Comparison of ENCODE assay signal across 8 mouse cellular contexts in genomic region chr16:97850667-97851060, GRCm38 (mm10). TPM values are rescaled to one million over a fixed set of nuclear protein-coding genes. Genes with fewer than 3 reads are reported as not detected.
DNase-seq lines count a peak whose midpoint lies in the region; ATAC-seq and TF ChIP-seq lines count a peak whose summit lies in the region.

No protein-coding gene starts in this region.

- H3K9me3 ChIP-seq in heart, postnatal 0 days (replicated peaks; ENCODE audit: control insufficient read depth, low read length) = no peaks in the 10 kb centered on the region
- H3K9me3 ChIP-seq in hindbrain, embryonic 11.5 days (ENCODE audit: control insufficient read depth, low read length) = no peaks in the 10 kb centered on the region
- H3K9me3 ChIP-seq in liver, embryonic 11.5 days (ENCODE audit: control insufficient read depth, low read length) = no peaks in the 10 kb centered on the region
- H3K9me3 ChIP-seq in stomach, embryonic 15.5 days = no peaks in the 10 kb centered on the region

- H3K9ac ChIP-seq in heart, postnatal 0 days (replicated peaks; ENCODE audit: low read depth, low read length) = peak overlapping the region; percentile 99
- peak overlapping the region; percentile 98 for H3K9ac ChIP-seq in hindbrain, embryonic 11.5 days (ENCODE audit: low read depth, low read length)
- peak overlapping the region; percentile 87 for H3K9ac ChIP-seq in liver, embryonic 11.5 days (ENCODE audit: low read depth, low read length)
- H3K9ac ChIP-seq in stomach, embryonic 15.5 days = peak overlapping the region; percentile 100

- H3K79me2 ChIP-seq in C2C12 (ENCODE audit: control insufficient read depth, insufficient read depth) = peaks cover 55% of the 10 kb centered on the region

- TF ChIP-seq EP300 in heart, postnatal 0 days (IDR thresholded peaks at IDR 0.05; ENCODE audit: low read depth) = no peak

- H3ac ChIP-seq in C2C12 (ENCODE audit: control insufficient read depth, insufficient read length, low read depth) = peak overlapping the region; percentile 99

- ATAC-seq in heart, postnatal 0 days (ENCODE audit: insufficient read depth, low read depth) = peak; percentile 17
- peak; percentile 51; the same call in 1 of the 2 replicates for ATAC-seq in hindbrain, embryonic 11.5 days (ENCODE audit: low FRiP score)
- peak; percentile 32; the same call in 1 of the 2 replicates for ATAC-seq in liver, embryonic 11.5 days (replicated peaks; ENCODE audit: low FRiP score)
- no peak; the same call in 1 of the 2 replicates for ATAC-seq in stomach, embryonic 15.5 days (ENCODE audit: insufficient read depth, low FRiP score, low read depth)

- peak overlapping the region; percentile 96 for H3K4me3 ChIP-seq in heart, postnatal 0 days (ENCODE audit: low read depth, low read length)
- H3K4me3 ChIP-seq in C2C12 (ENCODE audit: insufficient read depth, poor library complexity, severe bottlenecking) = peak overlapping the region; percentile 76
- peak overlapping the region; percentile 75 for H3K4me3 ChIP-seq in hindbrain, embryonic 11.5 days (ENCODE audit: low read depth, low read length)
- H3K4me3 ChIP-seq in liver, embryonic 11.5 days (ENCODE audit: low read depth, low read length) = peak overlapping the region; percentile 86
- peak overlapping the region; percentile 94 for H3K4me3 ChIP-seq in stomach, embryonic 15.5 days (replicated peaks)

- peaks cover 28% of the 10 kb centered on the region for H3K4me1 ChIP-seq in heart, postnatal 0 days (ENCODE audit: control insufficient read depth, insufficient read depth)
- H3K4me1 ChIP-seq in hindbrain, embryonic 11.5 days (replicated peaks; ENCODE audit: control insufficient read depth, insufficient read depth, low read length) = no peaks in the 10 kb centered on the region; the same call in 1 of the 2 replicates
- H3K4me1 ChIP-seq in liver, embryonic 11.5 days (replicated peaks; ENCODE audit: control insufficient read depth, insufficient read depth, low read length) = peaks cover 23% of the 10 kb centered on the region
- peaks cover 6% of the 10 kb centered on the region; the same call in 1 of the 2 replicates for H3K4me1 ChIP-seq in stomach, embryonic 15.5 days

- DNase-seq in heart, postnatal 0 days (ENCODE audit: low spot score) = peak; percentile 23
- no peak for DNase-seq in heart, adult 9 months (ENCODE audit: low spot score in 2 of 2)
- peak; percentile 56 for DNase-seq in brain, embryonic 18.5 days (ENCODE audit: low read depth, low spot score)
- no peak for DNase-seq in hindbrain, embryonic 11.5 days (ENCODE audit: low spot score)
- DNase-seq in liver, embryonic 11.5 days (ENCODE audit: low spot score) = peak; percentile 47
- DNase-seq in cerebellum, adult 18-20 months = no peak

- H3K27me3 ChIP-seq in heart, postnatal 0 days (ENCODE audit: control insufficient read depth, insufficient read depth, low read length) = no peaks in the 10 kb centered on the region
- H3K27me3 ChIP-seq in C2C12 (ENCODE audit: control insufficient read depth, insufficient read depth, insufficient read length) = no peaks in the 10 kb centered on the region
- no peaks in the 10 kb centered on the region for H3K27me3 ChIP-seq in hindbrain, embryonic 11.5 days (ENCODE audit: control insufficient read depth, insufficient read depth, low read length)
- no peaks in the 10 kb centered on the region for H3K27me3 ChIP-seq in liver, embryonic 11.5 days (replicated peaks; ENCODE audit: control insufficient read depth, insufficient read depth, low read length)
- no peaks in the 10 kb centered on the region for H3K27me3 ChIP-seq in stomach, embryonic 15.5 days (replicated peaks)

- H3K27ac ChIP-seq in heart, postnatal 0 days (ENCODE audit: low read depth) = peak overlapping the region; percentile 99
- peak overlapping the region; percentile 96 for H3K27ac ChIP-seq in hindbrain, embryonic 11.5 days (ENCODE audit: low read depth, low read length)
- H3K27ac ChIP-seq in liver, embryonic 11.5 days (ENCODE audit: low read depth, low read length) = peak overlapping the region; percentile 95
- H3K27ac ChIP-seq in stomach, embryonic 15.5 days = peak overlapping the region; percentile 99

- WGBS in heart, postnatal 0 days = 1% methylated on average over 11 of the region's 11 CpGs
- 1% methylated on average over 9 of the region's 11 CpGs for whole genome bisulfite sequencing in hindbrain, embryonic 11.5 days
- 2% methylated on average over 11 of the region's 11 CpGs for WGBS in liver, embryonic 11.5 days
- under 1% methylated on average over 10 of the region's 11 CpGs for WGBS in stomach, embryonic 15.5 days

- H3K4me2 ChIP-seq in heart, postnatal 0 days (ENCODE audit: low read depth, low read length) = peak overlapping the region; percentile 87
- H3K4me2 ChIP-seq in hindbrain, embryonic 11.5 days (replicated peaks; ENCODE audit: low read depth, low read length) = peak overlapping the region; percentile 74
- peak overlapping the region; percentile 80 for H3K4me2 ChIP-seq in liver, embryonic 11.5 days
- peak overlapping the region; percentile 64 for H3K4me2 ChIP-seq in stomach, embryonic 15.5 days

- peaks cover 28% of the 10 kb centered on the region for H3K79me3 ChIP-seq in C2C12 (ENCODE audit: low read depth)

- TF ChIP-seq CTCF in heart, postnatal 0 days (IDR thresholded peaks at IDR 0.05; ENCODE audit: low read depth) = no peak
- no peak for TF ChIP-seq CTCF in C2C12 (IDR thresholded peaks at IDR 0.05; ENCODE audit: control insufficient read depth, insufficient read depth, insufficient read length)

- no peaks in the 10 kb centered on the region for H3K36me3 ChIP-seq in heart, postnatal 0 days (replicated peaks; ENCODE audit: control insufficient read depth, insufficient read depth, low read length)
- H3K36me3 ChIP-seq in C2C12 (ENCODE audit: control insufficient read depth, insufficient read depth) = peaks cover 12% of the 10 kb centered on the region
- H3K36me3 ChIP-seq in hindbrain, embryonic 11.5 days (ENCODE audit: control insufficient read depth, insufficient read depth, low read length) = peaks cover 3% of the 10 kb centered on the region; the same call in 1 of the 2 replicates
- no peaks in the 10 kb centered on the region for H3K36me3 ChIP-seq in liver, embryonic 11.5 days (ENCODE audit: control insufficient read depth, insufficient read depth, low read length)
- H3K36me3 ChIP-seq in stomach, embryonic 15.5 days = 0 out of 2 replicates have a peak, but pooled peaks cover 3% of the 10 kb centered on the region

TF ChIP-seq in C2C12, 6 proteins besides CTCF, POLR2A, EP300 and RAD21:
- peak; percentile 70 for TF ChIP-seq MAX (IDR thresholded peaks at IDR 0.05)
- no peak for TF ChIP-seq MYOD1 (IDR thresholded peaks at IDR 0.05; ENCODE audit: control insufficient read depth, insufficient read length, low read depth)
TF ChIP-seq in C2C12: peak in this region for 1.

RNA-seq across cellular contexts. Expression of gene Prdm15, which starts 1.0 kb away (rescaled TPM):
- total RNA-seq in heart, postnatal 0 days (2014; rRNA removed; ENCODE audit: low replicate concordance) = 1.4 and 23.7 TPM in 2 replicates
- polyA plus RNA-seq in heart, postnatal 0 days (2015; fragmentation: Nextera tagmentation; extraction: Ambion mirVana) = 2.3 TPM in 2 replicates
- 4.4 TPM for polyA plus RNA-seq in C2C12 (2012; fragmentation: generic; extraction: Trizol)
- 11.7 TPM in 2 replicates for polyA plus RNA-seq in hindbrain, embryonic 11.5 days (2014; fragmentation: Nextera tagmentation; extraction: Ambion mirVana)
- 8.2 and 8.3 TPM in 2 replicates for polyA plus RNA-seq in liver, embryonic 11.5 days (2014; fragmentation: Nextera tagmentation; extraction: Ambion mirVana)
- 8.6 and 9.1 TPM in 2 replicates for polyA plus RNA-seq in stomach, embryonic 15.5 days (2015; fragmentation: Nextera tagmentation; extraction: Ambion mirVana)

Comparison
In these comparisons a context has a peak if more than half of its experiments do, and no peak if none do; other contexts are left out.
1. DNase-seq: peak in heart, postnatal 0 days (single experiment), brain, embryonic 18.5 days (single experiment) and liver, embryonic 11.5 days (single experiment); none in heart, adult 9 months (0 of 2), hindbrain, embryonic 11.5 days (single experiment) and cerebellum, adult 18-20 months (0 of 2).
2. Peak in every context shown above with its lines, with median percentiles within 50 percentile points of each other: H3K27ac ChIP-seq, H3K4me2 ChIP-seq, H3K4me3 ChIP-seq and H3K9ac ChIP-seq.